Mouse (Mus musculus) megakaryocyte, embryonic 14.5 days (primary cell): ENCODE results near the gene Utp14b. TPM values are rescaled to one million over a fixed set of nuclear protein-coding genes. Genes with fewer than 3 reads are reported as not detected.

Experiments
- H3K27me3 ChIP-seq: replicated peaks from 2 replicates; pipeline ENCODE3; 2012; ENCODE audit warnings: inconsistent platforms
- H3K36me3 ChIP-seq: replicated peaks from 2 replicates; pipeline ENCODE3; 2012; ENCODE audit warnings: low read length, inconsistent platforms, mixed read lengths
- H3K4me1 ChIP-seq: 2 replicates; pipeline ENCODE4 v1.6.1; 2012; ENCODE audit warnings: inconsistent platforms
- H3K4me3 ChIP-seq: replicated peaks from 2 replicates; pipeline ENCODE3; 2012; ENCODE audit warnings: moderate library complexity, mild to moderate bottlenecking, inconsistent platforms
- H3K9me3 ChIP-seq: 2 replicates; pipeline ENCODE4 v1.6.1; 2012; ENCODE audit warnings: inconsistent platforms
- FLI1 ChIP-seq: IDR thresholded peaks from 2 replicates; pipeline ENCODE4 v1.6.1; 2012; ENCODE audit warnings: low read length, inconsistent platforms, mixed read lengths
- GATA1 ChIP-seq: IDR thresholded peaks from 3 replicates; pipeline ENCODE4 v1.6.1; 2012; ENCODE audit warnings: mixed read lengths, low read length, inconsistent platforms, borderline replicate concordance
- polyA plus RNA-seq: library from polyadenylated mRNA; stranded (reverse); fragments of >175 nt; gene quantifications from 2 replicates; pipeline ENCODE4 v1.2.3, GENCODE M21; 2012; ENCODE audit warnings: low replicate concordance; ENCODE audit not compliant: insufficient read depth

Gene Utp14b
- polyA plus RNA-seq, 1 experiment, result 0.39 TPM

GRCm38 (mm10) chr1:78649269-78650061 lies 8.4 kb upstream of the Utp14b start:
- H3K9me3 ChIP-seq, result no peaks in the 10 kb centered on the region
- TF ChIP-seq GATA1, result no peak
- no peak for TF ChIP-seq FLI1

GRCm38 (mm10) chr1:78656472-78656871 lies 1.4 kb upstream of the Utp14b start:
- TF ChIP-seq GATA1, result no peak
- peaks cover 32% of the 10 kb centered on the region for H3K4me1 ChIP-seq
- no peaks in the 10 kb centered on the region for H3K9me3 ChIP-seq
- no peaks in the 10 kb centered on the region for H3K36me3 ChIP-seq
- H3K27me3 ChIP-seq, result no peaks in the 10 kb centered on the region
- H3K4me3 ChIP-seq, result no peak overlapping the region

More at GRCm38 (mm10) chr1:78649269-78650061, 8.4 kb upstream of the Utp14b start:
- H3K4me3 ChIP-seq, result no peak overlapping the region
- peaks cover 7% of the 10 kb centered on the region for H3K4me1 ChIP-seq
- no peaks in the 10 kb centered on the region for H3K36me3 ChIP-seq
- H3K27me3 ChIP-seq, result peaks cover 1% of the 10 kb centered on the region

GRCm38 (mm10) chr1:78657021-78657629 lies 713 bp upstream of the Utp14b start:
- TF ChIP-seq GATA1, result no peak
- TF ChIP-seq FLI1, result no peak
- no peaks in the 10 kb centered on the region for H3K9me3 ChIP-seq
- no peaks in the 10 kb centered on the region for H3K27me3 ChIP-seq
- H3K36me3 ChIP-seq, result no peaks in the 10 kb centered on the region
- peaks cover 36% of the 10 kb centered on the region for H3K4me1 ChIP-seq
- H3K4me3 ChIP-seq, result peak overlapping the region; percentile 98

- Histone ChIP-seq H3K27me3 (no peaks in the 10 kb centered on the region), H3K4me3 (peak overlapping the region; percentile 98), H3K4me1 (peaks cover 46% of the 10 kb centered on the region), H3K9me3 (no peaks in the 10 kb centered on the region), H3K36me3 (peaks cover 4% of the 10 kb centered on the region)
- TF ChIP-seq GATA1 (no peak), FLI1 (no peak)
These were observed 817 bp downstream of the Utp14b start for GRCm38 (mm10) chr1:78658441-78659269.

GRCm38 (mm10) chr1:78659270-78659823 lies 1.5 kb downstream of the Utp14b start:
- H3K27me3 ChIP-seq, result no peaks in the 10 kb centered on the region
- no peaks in the 10 kb centered on the region for H3K9me3 ChIP-seq
- H3K36me3 ChIP-seq, result peaks cover 11% of the 10 kb centered on the region
- peaks cover 53% of the 10 kb centered on the region for H3K4me1 ChIP-seq
- no peak for TF ChIP-seq FLI1
- TF ChIP-seq GATA1, result no peak
- peak overlapping the region; percentile 98 for H3K4me3 ChIP-seq

- Histone ChIP-seq H3K27me3 (no peaks in the 10 kb centered on the region), H3K4me3 (no peak overlapping the region), H3K9me3 (no peaks in the 10 kb centered on the region), H3K4me1 (peaks cover 72% of the 10 kb centered on the region), H3K36me3 (peaks cover 59% of the 10 kb centered on the region)
- TF ChIP-seq GATA1 (no peak), FLI1 (no peak)
These were observed 6.5 kb downstream of the Utp14b start for GRCm38 (mm10) chr1:78664326-78664725.

- Histone ChIP-seq H3K4me1 (peaks cover 56% of the 10 kb centered on the region), H3K36me3 (peaks cover 64% of the 10 kb centered on the region), H3K4me3 (no peak overlapping the region), H3K9me3 (no peaks in the 10 kb centered on the region), H3K27me3 (no peaks in the 10 kb centered on the region)
- TF ChIP-seq GATA1, result no peak
- no peak for TF ChIP-seq FLI1
These were observed 8.2 kb downstream of the Utp14b start for GRCm38 (mm10) chr1:78665954-78666499.

GRCm38 (mm10) chr1:78666585-78666984 lies 8.7 kb downstream of the Utp14b start:
- H3K4me3 ChIP-seq, result no peak overlapping the region
- peaks cover 51% of the 10 kb centered on the region for H3K4me1 ChIP-seq
- peaks cover 64% of the 10 kb centered on the region for H3K36me3 ChIP-seq
- H3K27me3 ChIP-seq, result no peaks in the 10 kb centered on the region
- H3K9me3 ChIP-seq, result no peaks in the 10 kb centered on the region
- no peak for TF ChIP-seq GATA1
- no peak for TF ChIP-seq FLI1

- TF ChIP-seq GATA1, result no peak
- TF ChIP-seq FLI1, result no peak
- H3K27me3 ChIP-seq, result no peaks in the 10 kb centered on the region
- H3K36me3 ChIP-seq, result peaks cover 39% of the 10 kb centered on the region
- no peak overlapping the region for H3K4me3 ChIP-seq
- H3K9me3 ChIP-seq, result no peaks in the 10 kb centered on the region
- peaks cover 18% of the 10 kb centered on the region for H3K4me1 ChIP-seq
These were observed 24.5 kb downstream of the Utp14b start for GRCm38 (mm10) chr1:78682291-78682690.
